Mouse (Mus musculus): ENCODE results near the gene Vmn1r80.
"Not testable (repeated sequence)": the region's sequence is repeated elsewhere in the genome, so short reads cannot be mapped to it uniquely, and the experiment has no call there.

- TF ChIP-seq CTCF (IDR thresholded peaks at IDR 0.05; ENCODE audit: low read depth, low read length); POLR2A (IDR thresholded peaks at IDR 0.05; ENCODE audit: insufficient read depth, low read length): not testable (repeated sequence)
These were observed 16.2 kb upstream of the Vmn1r80 start for GRCm38 (mm10) chr7:12172926-12173325.
